Mouse (Mus musculus) ZHBTc4 (cell line): Measurements from ENCODE around the gene Vps41.

Experiments used
- DNase-seq: peaks from one replicate; pipeline ENCODE4 v3.0.0-alpha.2; 2011; ENCODE audit warnings: low read depth, low spot score

Vps41 gene

GRCm38 (mm10) chr13:18717185-18717584 is at the start of gene Vps41:
Vps41 (plus strand) TSS chr13:18717286.
- peak; percentile 92 for DNase-seq

- peak; percentile 46 for DNase-seq
Measured at GRCm38 (mm10) chr13:18698518-18699065, 18.5 kb upstream of the Vps41 start.

DNA sequence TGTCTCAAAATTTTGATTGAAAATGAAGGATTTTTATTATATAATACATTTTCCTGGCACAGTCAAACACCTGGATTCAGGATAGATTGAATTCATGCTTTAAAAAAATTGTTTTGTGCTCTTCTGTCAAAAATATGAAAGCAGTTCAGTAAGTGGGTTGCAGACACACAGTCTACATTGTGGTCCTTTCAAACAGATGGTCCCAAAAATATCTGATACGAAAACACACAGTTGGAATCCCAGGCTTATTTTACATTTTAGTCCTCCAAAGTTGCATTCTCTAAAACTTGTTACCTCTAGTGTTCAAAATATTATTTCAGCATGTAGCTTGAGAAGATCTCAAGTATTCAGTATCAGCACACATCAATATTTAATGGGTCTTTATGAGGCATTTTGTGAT is 5.4 kb upstream of the Vps41 start:
- no peak for DNase-seq

GRCm38 (mm10) chr13:18716707-18717106 is 379 bp upstream of the Vps41 start:
- DNase-seq: no peak

- no peak for DNase-seq
Measured at GRCm38 (mm10) chr13:18718461-18718860, 1.4 kb downstream of the Vps41 start.

DNA sequence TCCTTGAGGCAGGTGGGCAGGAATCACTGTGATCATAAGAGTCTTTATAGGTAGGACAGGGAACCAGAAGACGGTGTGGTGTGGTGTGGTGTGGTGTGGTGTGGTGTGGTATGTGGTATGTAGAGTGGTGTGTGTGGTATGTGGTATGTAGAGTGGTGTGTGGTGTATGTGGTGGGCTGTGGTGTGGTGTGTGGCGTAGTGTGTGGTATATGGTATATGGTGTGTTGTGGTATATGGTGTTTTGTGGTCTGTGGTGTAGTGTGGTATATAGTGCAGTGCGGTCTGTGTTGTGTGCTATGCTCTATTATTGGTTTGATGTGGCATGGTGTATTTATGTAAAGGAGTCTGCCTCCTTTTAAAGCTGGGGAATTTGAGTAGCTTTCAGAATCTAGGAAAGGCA is 13.6 kb downstream of the Vps41 start:
- DNase-seq: no peak

GRCm38 (mm10) chr13:18736590-18736989 is 19.5 kb downstream of the Vps41 start:
- DNase-seq: no peak

GRCm38 (mm10) chr13:18743575-18744265 is 26.6 kb downstream of the Vps41 start:
- no peak for DNase-seq

- DNase-seq: no peak
Measured at GRCm38 (mm10) chr13:18744266-18744652, 27.2 kb downstream of the Vps41 start.

DNA sequence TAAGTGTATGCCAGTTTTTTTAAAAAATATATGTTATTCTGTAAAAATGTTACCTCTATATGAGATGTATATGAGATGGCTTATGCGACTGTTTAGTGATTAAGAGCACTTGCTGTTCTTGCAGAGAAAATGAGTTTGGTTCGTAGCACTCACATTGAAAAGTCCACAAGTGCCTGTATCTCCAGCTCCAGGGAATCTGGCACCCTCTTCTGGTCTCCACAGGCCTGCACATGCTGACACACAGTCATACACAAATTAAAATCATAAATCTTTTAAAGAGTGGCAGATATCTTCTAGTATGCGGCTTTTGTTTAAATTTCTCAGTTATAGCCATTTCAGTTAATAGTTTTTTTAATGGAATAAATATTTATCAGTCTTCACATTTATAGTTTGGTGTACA is 40.9 kb downstream of the Vps41 start:
- peak; percentile 6 for DNase-seq

DNA sequence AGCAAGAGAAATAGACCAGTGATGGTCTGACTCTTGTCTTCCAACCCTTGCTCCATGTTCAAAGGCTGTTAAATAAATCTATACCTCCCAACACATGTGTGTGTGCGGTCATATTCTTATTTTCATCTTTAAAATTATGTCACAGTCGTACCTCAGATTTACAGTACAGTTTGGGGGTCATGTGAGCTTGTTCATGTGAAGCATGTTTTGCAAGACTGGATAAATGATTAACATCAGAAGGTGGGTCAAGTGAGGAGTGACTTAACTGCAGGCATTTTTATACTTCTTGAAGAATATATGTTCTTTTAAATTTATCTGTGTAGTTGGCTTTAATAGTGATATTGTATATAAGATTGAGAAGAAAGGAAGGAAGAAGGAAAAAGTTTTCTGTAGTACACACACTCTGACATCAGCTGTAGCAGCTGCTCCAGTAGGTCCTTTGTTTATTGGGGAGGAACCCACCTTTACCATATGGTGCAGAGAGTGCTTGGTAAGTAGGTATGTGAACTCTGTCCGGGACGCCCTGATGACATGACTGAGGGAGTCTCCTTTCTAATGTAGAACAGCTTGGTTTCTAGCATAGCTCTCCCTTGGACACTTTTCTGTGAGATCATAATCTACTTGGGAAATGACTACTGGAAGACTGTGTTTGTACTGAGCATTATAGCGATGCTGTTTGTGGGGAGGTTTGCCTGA is 42.4 kb downstream of the Vps41 start:
- DNase-seq: peak; percentile 9

DNA sequence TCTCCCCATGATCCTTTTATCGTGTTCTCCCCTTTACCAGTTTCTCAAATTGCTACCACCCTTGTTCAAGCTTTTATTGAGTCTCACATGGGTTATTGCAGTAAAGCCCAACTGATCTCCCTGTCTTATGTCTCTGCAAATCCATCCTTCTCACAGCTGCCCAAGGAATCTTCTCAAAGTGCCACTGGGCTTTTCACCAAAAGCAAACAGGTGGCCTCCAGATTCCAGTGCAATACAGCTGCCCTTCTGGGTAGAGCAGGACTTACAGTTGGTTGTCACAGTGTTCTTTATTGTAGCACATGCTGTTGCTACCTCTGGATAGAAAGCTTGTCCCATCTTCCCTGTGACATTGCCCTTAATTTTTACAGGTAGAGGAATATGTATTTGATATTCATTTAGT is 44.4 kb downstream of the Vps41 start:
- no peak for DNase-seq

DNA sequence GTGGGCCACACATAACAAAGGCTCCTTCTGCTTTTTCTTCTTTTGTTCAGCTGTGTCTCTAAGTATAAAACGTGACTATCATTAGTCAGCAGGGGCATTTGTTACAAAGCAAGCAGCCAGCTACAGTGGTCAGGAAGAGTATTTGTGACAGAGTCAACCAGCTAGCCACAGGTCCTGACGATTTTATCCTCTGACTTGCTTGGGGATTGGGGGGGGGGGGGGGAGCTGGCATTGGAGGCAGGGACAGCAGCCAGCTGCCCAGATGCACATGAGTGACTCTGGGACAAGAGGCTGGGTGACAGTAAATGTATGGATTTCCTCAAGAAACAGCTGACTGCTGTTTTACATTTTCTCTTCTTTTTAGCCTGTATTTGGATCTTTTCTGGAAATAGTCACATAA is 50.8 kb downstream of the Vps41 start:
- DNase-seq: no peak

- DNase-seq: no peak
Measured at GRCm38 (mm10) chr13:18768495-18768894, 51.4 kb downstream of the Vps41 start.

- DNase-seq: no peak
Measured at GRCm38 (mm10) chr13:18773437-18774198, 56.5 kb downstream of the Vps41 start.

DNA sequence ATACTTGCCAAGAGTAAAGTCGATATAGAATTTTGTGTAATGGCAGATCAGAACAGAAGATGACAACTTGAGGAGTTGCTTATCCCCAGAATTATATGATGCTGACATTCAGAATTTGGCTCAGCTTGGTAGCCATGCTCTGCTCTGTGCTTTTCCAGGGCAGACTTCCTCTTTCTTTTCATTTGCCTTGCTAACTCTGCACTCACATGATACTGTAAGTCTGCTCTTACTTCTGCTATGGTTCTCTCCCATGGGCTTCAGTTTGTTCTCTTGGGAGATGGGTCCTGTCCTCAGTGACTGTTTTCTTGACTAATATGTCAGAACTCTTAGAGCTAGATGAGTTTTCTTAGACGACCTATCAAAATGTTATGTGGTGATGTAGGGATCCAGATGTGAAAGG is 64.2 kb downstream of the Vps41 start:
- DNase-seq: no peak

DNA sequence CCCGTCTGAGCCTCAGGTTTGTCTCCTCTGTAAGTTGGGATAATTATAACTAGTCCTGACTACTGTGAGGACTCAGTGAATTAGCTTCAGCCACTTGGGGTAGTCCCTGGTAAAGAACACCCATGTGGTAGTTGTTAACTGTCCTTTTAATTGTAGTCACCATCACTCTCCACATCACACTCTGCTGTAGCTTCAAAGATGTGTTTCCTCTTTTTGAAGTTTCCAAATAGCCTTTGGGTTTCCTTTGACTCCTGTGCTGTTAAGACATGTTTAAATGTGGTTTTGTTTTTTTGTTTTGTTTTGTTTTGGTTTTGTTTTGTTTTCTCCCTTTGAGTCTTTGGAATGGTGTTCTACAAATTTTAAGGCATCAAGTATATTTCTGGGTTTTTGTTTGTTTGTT is 68.6 kb downstream of the Vps41 start:
- DNase-seq: no peak

DNA sequence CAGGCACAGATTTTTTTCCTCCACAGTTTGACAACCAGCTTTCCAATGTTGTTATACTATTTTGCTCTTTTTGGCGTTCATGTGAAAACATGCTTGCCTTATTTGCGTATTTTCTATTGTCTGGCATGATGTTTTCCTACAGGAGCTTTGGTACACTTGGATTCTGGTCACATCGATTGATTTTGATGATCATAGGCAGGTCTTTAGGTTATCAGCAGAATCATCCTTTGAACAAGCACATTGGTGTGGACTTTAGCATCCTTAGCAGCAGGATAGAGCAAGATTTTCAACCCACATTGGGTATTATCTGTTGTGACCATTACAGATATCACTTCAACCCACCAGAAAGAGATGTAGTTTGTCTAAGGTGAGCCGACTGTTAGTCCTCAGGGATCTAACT is 71.0 kb downstream of the Vps41 start:
- no peak for DNase-seq

DNA sequence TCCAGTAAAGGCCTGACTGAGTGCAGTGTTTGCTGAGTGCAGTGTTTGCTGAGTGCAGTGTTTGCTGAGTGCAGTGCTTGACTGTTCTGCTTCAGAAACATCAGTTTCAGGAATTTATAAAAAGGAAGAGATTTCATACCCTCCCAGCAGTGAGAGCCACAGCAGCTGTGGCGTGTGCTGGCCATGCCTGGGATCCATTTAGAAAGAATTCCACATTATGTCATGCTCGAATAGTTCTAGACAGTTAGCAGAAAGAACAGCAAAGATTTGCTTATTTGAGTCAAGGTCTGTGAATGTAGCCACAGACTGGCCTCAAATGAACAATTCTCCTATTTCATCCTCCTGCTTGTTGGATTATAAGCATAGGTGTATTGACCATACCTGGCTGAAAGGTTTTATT is 71.6 kb downstream of the Vps41 start:
- DNase-seq: no peak

GRCm38 (mm10) chr13:18789662-18790061 is 72.6 kb downstream of the Vps41 start:
- DNase-seq: no peak

- no peak for DNase-seq
Measured at GRCm38 (mm10) chr13:18790086-18790485, 73.0 kb downstream of the Vps41 start.

DNA sequence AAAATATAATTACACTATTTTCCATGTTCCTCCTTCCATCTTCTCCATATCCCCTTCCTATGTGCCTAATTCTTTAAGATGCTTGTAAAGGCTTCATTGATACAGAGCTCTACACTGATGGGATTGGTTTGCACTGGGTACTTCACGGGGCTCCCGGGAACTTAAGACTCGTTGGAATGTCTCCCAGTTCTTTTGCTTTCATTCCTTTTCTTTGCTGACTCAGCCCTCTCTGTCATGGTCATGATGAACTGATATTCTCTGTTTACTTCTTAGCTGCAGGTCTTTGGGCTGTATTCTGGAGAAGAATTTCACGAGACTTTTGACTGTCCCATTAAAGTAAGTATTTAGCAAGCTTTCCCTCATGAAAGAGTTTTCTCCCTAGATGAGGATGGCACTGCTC is 74.2 kb downstream of the Vps41 start:
- DNase-seq: no peak
